Mouse (Mus musculus): ENCODE results near the gene Spg20. TPM values are rescaled to one million over a fixed set of nuclear protein-coding genes. Genes with fewer than 3 reads are reported as not detected.

Spg20 gene
- polyA plus RNA-seq (2014; fragmentation: Nextera tagmentation; extraction: Ambion mirVana): 42.8 and 47.1 TPM in 2 replicates

DNA sequence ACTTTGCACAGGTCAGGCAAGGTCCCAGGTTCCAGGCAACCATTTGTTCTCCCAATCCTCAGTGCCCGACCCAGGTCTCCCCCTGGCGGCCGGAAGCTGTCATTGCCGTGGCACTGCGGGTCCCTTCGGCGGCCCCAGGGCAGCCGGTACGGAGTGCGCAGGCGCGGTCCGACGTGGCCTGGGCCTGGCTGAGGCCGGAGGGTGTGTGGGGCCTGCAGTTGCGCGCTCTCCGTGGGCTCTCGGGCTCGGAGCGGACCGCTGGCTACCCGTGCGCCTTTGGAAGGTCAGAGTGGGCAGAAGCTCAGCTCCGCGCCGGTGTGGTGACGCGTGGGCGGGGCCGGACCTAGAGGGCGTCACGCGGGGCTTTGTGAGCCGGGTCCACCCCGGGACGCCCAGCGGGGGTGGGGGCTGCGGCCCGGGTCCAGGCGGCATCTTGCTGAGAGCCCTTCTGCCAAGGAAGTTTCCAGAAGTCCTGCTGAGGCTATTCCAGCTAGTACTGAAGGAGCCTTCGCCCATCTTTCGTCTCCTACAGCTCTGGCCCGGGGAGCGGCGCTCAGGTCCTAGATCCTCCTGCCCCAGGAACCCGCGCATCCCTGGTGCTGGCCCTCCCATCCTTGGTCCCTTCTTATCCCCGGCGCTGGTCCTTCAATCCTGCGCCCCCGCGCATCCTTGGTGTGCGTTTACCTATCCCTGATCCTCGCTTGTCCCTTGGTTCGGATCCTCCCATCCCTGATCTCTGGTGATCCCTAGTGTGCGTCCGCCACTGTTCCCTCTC is at the start of gene Spg20:
Gene Spg20, plus strand, starts transcription at position 174 of the 775 bp plus-strand sequence.
- no peaks in the 10 kb centered on the region for H3K9me3 ChIP-seq (ENCODE audit: control insufficient read depth, low read length)

DNA sequence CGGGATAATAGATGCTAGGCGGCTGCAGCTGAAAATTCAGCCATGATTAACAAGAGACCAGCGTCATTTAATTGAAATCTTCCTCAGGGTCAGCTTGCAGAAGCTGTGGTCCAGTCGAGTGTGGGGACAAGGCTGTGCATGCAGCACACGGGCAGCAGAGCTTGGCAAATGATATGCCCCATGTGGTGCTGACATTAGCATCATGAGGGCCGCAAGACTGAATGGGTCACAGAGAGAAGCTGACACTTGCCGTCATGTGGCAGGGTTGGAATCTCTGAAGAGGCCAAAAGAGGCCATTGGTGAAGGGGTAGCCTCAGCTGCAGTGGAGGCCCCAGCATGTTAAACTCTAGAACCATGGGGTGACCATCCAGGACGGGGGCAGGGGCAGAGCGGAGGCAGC is 49.3 kb upstream of the Spg20 start:
- Histone ChIP-seq H3K4me1 (replicated peaks; ENCODE audit: control insufficient read depth, insufficient read depth, low read length) (no peaks in the 10 kb centered on the region), H3K27ac (ENCODE audit: low read depth) (no peak overlapping the region), H3K36me3 (ENCODE audit: control insufficient read depth, insufficient read depth, low read length) (no peaks in the 10 kb centered on the region), H3K9ac (ENCODE audit: low read length) (no peak overlapping the region), H3K4me3 (ENCODE audit: low read depth, low read length) (no peak overlapping the region), H3K4me2 (ENCODE audit: low read length) (no peak overlapping the region), H3K9me3 (ENCODE audit: control insufficient read depth, low read length) (no peaks in the 10 kb centered on the region), H3K27me3 (replicated peaks; ENCODE audit: control insufficient read depth, insufficient read depth, low read length) (0 out of 2 replicates have a peak, but pooled peaks cover 3% of the 10 kb centered on the region)
- DNase-seq (ENCODE audit: low spot score) (no peak), ATAC-seq (replicated peaks; ENCODE audit: low FRiP score, low TSS enrichment, low read depth) (no peak)
- 80% methylated on average over 9 of the region's 9 CpGs for WGBS

More for the DNA sequence above, at the start of gene Spg20:
- Histone ChIP-seq H3K4me1 (replicated peaks; ENCODE audit: control insufficient read depth, insufficient read depth, low read length) (0 out of 2 replicates have a peak, but pooled peaks cover 5% of the 10 kb centered on the region), H3K4me3 (ENCODE audit: low read depth, low read length) (peak within 1 kb of the TSS; percentile 88), H3K27me3 (replicated peaks; ENCODE audit: control insufficient read depth, insufficient read depth, low read length) (no peaks in the 10 kb centered on the region), H3K36me3 (ENCODE audit: control insufficient read depth, insufficient read depth, low read length) (peaks cover 5% of the 10 kb centered on the region; the same call in 1 of the 2 replicates), H3K27ac (ENCODE audit: low read depth) (peak within 1 kb of the TSS; percentile 92), H3K4me2 (ENCODE audit: low read length) (peak within 1 kb of the TSS; percentile 64), H3K9ac (ENCODE audit: low read length) (peak within 1 kb of the TSS; percentile 98)
- peak; percentile 99 for DNase-seq (ENCODE audit: low spot score)
- peak; percentile 97 for ATAC-seq (replicated peaks; ENCODE audit: low FRiP score, low TSS enrichment, low read depth)
- WGBS: under 1% methylated on average over 58 of the region's 58 CpGs

DNA sequence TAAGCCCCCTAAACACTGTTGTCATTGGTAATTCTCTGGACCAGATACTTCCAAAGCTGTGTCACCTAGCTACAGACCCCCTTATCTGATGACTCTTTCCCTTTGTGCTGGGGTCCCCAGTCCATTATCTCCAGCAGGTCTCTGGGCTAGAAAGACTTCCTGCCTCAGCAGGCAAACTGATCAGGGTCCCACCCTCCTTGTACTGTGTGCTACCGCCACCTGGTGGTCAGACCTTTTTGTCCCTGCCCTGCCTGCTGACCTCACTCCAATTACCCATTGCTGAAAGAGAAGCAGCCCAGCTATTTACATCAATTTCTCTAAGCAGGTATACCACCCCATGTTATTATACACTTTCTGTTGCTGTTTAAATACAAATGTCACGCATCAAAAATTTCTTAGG is 47.5 kb upstream of the Spg20 start:
- no peaks in the 10 kb centered on the region for H3K9me3 ChIP-seq (ENCODE audit: control insufficient read depth, low read length)
- no peak overlapping the region for H3K4me3 ChIP-seq (ENCODE audit: low read depth, low read length)
- H3K27ac ChIP-seq (ENCODE audit: low read depth): no peak overlapping the region
- DNase-seq (ENCODE audit: low spot score) (peak; percentile 87), ATAC-seq (replicated peaks; ENCODE audit: low FRiP score, low TSS enrichment, low read depth) (peak; percentile 53; the same call in 1 of the 2 replicates)
- no peaks in the 10 kb centered on the region for H3K36me3 ChIP-seq (ENCODE audit: control insufficient read depth, insufficient read depth, low read length)
- H3K4me1 ChIP-seq (replicated peaks; ENCODE audit: control insufficient read depth, insufficient read depth, low read length): no peaks in the 10 kb centered on the region
- H3K27me3 ChIP-seq (replicated peaks; ENCODE audit: control insufficient read depth, insufficient read depth, low read length): no peaks in the 10 kb centered on the region
- H3K9ac ChIP-seq (ENCODE audit: low read length): no peak overlapping the region
- WGBS: 6% methylated on average over 2 of the region's 2 CpGs
- no peak overlapping the region for H3K4me2 ChIP-seq (ENCODE audit: low read length)

DNA sequence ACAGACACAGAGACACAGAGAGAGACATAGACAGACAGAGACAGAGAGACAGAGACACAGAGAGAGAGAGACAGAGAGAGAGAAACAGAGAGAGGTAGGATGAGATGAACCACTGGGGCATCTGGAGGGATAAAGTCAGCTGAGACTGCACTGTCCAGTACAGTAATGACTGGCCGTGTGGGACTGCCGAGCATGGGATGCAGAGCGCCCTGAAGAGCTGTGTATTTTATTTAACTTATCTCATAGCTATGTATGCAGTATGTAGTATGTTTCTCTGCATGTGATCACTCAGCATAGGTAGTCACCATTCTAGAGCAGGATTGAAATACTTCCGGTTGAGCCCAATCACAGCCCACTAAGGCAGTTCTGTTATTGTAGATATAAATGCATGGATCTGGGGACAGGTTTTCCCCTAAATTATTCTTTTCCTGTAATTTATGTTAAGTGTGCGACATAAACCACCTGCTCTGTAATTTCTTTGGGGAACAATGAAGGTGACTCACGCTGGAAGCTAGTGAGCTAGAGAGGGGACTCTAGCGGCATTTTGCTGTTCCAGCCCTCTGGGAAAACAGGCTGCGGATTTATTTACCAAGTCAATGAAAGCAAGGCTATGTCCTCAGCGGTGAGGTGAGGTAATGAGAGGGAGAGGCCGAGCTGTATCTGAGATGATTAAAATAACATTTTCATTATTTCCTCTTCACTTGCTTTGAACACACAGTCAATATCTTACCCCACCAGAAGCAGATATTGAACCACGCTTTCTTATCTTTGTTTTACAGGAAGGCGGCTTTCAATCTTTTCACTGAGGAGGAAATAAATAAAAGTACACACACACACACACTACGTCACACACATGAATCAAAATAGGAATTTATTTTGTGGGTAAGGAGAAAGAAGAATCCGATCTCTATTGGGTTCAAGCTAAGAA is 45.9 kb upstream of the Spg20 start:
- Histone ChIP-seq H3K4me2 (ENCODE audit: low read length) (no peak overlapping the region), H3K36me3 (ENCODE audit: control insufficient read depth, insufficient read depth, low read length) (no peaks in the 10 kb centered on the region), H3K27ac (ENCODE audit: low read depth) (no peak overlapping the region), H3K9ac (ENCODE audit: low read length) (no peak overlapping the region), H3K9me3 (ENCODE audit: control insufficient read depth, low read length) (no peaks in the 10 kb centered on the region), H3K4me1 (replicated peaks; ENCODE audit: control insufficient read depth, insufficient read depth, low read length) (no peaks in the 10 kb centered on the region), H3K4me3 (ENCODE audit: low read depth, low read length) (no peak overlapping the region), H3K27me3 (replicated peaks; ENCODE audit: control insufficient read depth, insufficient read depth, low read length) (no peaks in the 10 kb centered on the region)
- DNase-seq (ENCODE audit: low spot score) (no peak), ATAC-seq (replicated peaks; ENCODE audit: low FRiP score, low TSS enrichment, low read depth) (no peak; the same call in 1 of the 2 replicates)
- 59% methylated on average over 14 of the region's 14 CpGs for WGBS

DNA sequence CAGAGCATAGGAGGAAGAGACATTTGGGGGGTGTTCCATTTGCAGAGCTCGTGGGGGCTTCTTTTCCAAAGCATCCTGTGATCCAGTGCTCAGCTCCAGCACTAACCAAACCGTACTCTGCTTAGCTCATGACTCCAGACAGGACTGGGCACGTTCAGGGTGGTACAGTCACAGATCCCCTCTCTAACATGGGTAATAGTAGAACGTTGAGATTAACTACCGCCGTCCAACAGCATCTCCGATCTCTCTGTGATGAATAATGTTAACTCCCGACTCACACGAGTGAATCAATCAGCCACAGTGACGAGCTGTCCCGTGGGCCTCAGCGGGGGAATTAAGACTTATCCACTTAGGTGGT is 45.3 kb upstream of the Spg20 start:
- Histone ChIP-seq H3K27me3 (replicated peaks; ENCODE audit: control insufficient read depth, insufficient read depth, low read length) (no peaks in the 10 kb centered on the region), H3K4me1 (replicated peaks; ENCODE audit: control insufficient read depth, insufficient read depth, low read length) (no peaks in the 10 kb centered on the region), H3K9ac (ENCODE audit: low read length) (no peak overlapping the region), H3K9me3 (ENCODE audit: control insufficient read depth, low read length) (no peaks in the 10 kb centered on the region), H3K27ac (ENCODE audit: low read depth) (no peak overlapping the region), H3K4me3 (ENCODE audit: low read depth, low read length) (no peak overlapping the region), H3K4me2 (ENCODE audit: low read length) (no peak overlapping the region), H3K36me3 (ENCODE audit: control insufficient read depth, insufficient read depth, low read length) (no peaks in the 10 kb centered on the region)
- DNase-seq (ENCODE audit: low spot score) (no peak), ATAC-seq (replicated peaks; ENCODE audit: low FRiP score, low TSS enrichment, low read depth) (no peak)
- 59% methylated on average over 12 of the region's 12 CpGs for WGBS

DNA sequence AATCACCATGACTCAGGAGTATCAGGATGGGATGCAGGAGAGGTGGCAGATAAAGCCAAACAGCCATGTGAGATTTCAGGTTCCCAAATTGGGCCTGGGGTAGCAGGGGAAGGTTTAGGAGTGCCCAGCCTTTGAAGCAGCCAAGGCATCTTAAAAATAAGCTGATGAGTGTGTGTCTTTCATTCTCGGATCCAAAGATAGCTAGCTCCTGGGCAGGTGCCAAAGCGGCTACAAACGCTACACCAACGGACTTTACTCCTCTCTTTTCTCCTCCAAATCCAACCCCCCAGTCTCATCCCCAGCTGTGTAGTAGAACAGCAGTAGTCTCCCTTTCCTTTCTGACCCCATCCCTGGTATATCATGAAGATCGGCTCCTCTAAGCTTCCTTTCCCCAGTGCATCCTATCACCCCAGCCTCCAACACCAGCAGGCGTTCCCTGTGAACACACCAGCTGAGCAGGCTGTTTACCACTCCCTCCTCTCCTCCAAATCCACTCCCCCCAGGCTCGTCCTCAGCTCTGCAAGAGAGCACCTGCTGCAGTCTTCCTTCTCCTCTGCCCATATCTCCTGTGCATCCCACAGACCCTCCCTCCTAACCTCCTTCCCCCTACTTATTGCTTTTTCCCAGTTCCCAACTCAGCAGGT is 44.0 kb upstream of the Spg20 start:
- WGBS: 36% methylated on average over 7 of the region's 7 CpGs
- Histone ChIP-seq H3K9me3 (ENCODE audit: control insufficient read depth, low read length) (no peaks in the 10 kb centered on the region), H3K4me2 (ENCODE audit: low read length) (no peak overlapping the region), H3K9ac (ENCODE audit: low read length) (no peak overlapping the region), H3K4me1 (replicated peaks; ENCODE audit: control insufficient read depth, insufficient read depth, low read length) (no peaks in the 10 kb centered on the region), H3K36me3 (ENCODE audit: control insufficient read depth, insufficient read depth, low read length) (no peaks in the 10 kb centered on the region), H3K27me3 (replicated peaks; ENCODE audit: control insufficient read depth, insufficient read depth, low read length) (no peaks in the 10 kb centered on the region), H3K27ac (ENCODE audit: low read depth) (no peak overlapping the region), H3K4me3 (ENCODE audit: low read depth, low read length) (no peak overlapping the region)
- no peak for ATAC-seq (replicated peaks; ENCODE audit: low FRiP score, low TSS enrichment, low read depth)
- DNase-seq (ENCODE audit: low spot score): no peak

DNA sequence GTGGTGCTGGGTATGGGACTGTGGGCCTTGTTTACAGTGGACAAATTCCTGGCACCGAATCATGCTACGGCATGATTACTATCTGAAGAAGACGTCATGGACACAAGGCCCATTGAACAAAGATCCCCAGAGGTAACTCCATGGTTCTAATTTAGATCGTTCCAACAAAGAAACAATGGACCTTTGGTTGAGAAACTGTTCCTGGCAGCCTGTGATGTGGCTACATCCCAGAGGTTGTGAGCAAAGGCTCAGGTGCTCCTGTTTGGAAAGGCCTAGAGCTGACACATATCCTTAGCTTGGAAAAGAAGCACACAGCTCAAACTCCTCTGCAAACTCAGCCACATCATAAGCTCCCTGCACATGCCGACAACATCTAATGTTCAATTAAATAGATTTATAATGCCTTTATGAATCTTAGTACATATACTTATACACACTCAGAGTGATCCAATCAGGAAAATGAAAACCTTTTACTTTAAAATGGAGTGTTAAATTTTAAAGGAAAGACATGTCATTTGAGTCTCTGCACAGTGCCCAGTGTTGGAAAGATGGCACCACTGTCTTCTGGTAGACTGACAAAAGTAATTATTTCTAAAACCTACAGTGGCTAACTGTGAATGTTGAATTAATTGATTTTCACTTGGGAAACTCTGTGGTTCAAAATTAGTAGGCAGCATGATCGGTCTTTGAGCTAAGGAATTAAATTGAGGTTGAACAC is 37.2 kb upstream of the Spg20 start:
- no peaks in the 10 kb centered on the region for H3K9me3 ChIP-seq (ENCODE audit: control insufficient read depth, low read length)
- 80% methylated on average over 6 of the region's 6 CpGs for WGBS
- DNase-seq (ENCODE audit: low spot score) (no peak), ATAC-seq (replicated peaks; ENCODE audit: low FRiP score, low TSS enrichment, low read depth) (no peak)
- no peak overlapping the region for H3K9ac ChIP-seq (ENCODE audit: low read length)
- no peaks in the 10 kb centered on the region for H3K36me3 ChIP-seq (ENCODE audit: control insufficient read depth, insufficient read depth, low read length)
- H3K27ac ChIP-seq (ENCODE audit: low read depth): no peak overlapping the region
- no peak overlapping the region for H3K4me2 ChIP-seq (ENCODE audit: low read length)
- no peaks in the 10 kb centered on the region for H3K4me1 ChIP-seq (replicated peaks; ENCODE audit: control insufficient read depth, insufficient read depth, low read length)
- no peaks in the 10 kb centered on the region for H3K27me3 ChIP-seq (replicated peaks; ENCODE audit: control insufficient read depth, insufficient read depth, low read length)
- no peak overlapping the region for H3K4me3 ChIP-seq (ENCODE audit: low read depth, low read length)

DNA sequence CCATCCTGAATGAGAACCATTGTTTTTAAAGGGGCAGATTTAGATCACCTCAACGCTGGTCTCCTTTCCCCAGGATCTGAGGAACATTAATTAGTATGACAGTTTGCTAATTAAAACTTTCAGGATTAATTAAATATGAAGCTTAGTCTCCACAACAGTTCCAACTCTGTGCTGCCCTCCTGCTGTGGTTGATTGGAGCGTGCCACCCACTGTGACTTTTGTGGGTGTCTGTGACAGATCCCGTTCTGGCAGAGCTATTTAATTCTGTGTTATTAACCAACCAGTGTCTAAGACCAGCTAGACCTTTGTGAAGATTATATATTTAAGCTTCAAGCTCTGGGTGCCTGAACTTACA is 36.6 kb upstream of the Spg20 start:
- Histone ChIP-seq H3K27me3 (replicated peaks; ENCODE audit: control insufficient read depth, insufficient read depth, low read length) (no peaks in the 10 kb centered on the region), H3K9me3 (ENCODE audit: control insufficient read depth, low read length) (no peaks in the 10 kb centered on the region), H3K4me3 (ENCODE audit: low read depth, low read length) (no peak overlapping the region), H3K4me1 (replicated peaks; ENCODE audit: control insufficient read depth, insufficient read depth, low read length) (no peaks in the 10 kb centered on the region), H3K27ac (ENCODE audit: low read depth) (no peak overlapping the region), H3K36me3 (ENCODE audit: control insufficient read depth, insufficient read depth, low read length) (no peaks in the 10 kb centered on the region), H3K9ac (ENCODE audit: low read length) (no peak overlapping the region), H3K4me2 (ENCODE audit: low read length) (no peak overlapping the region)
- DNase-seq (ENCODE audit: low spot score): no peak
- no peak for ATAC-seq (replicated peaks; ENCODE audit: low FRiP score, low TSS enrichment, low read depth)
- WGBS: 70% methylated on average over 3 of the region's 3 CpGs
